Mouse (Mus musculus) CD8-positive naive resting alpha-beta T cell, adult 2 months (primary cell): Measurements from ENCODE around the gene Ythdf1.

Experiments used
- DNase-seq, 2 experiments: peaks; one replicate each; pipeline ENCODE4 v3.0.0; 2022; ENCODE audit warnings: low read depth in 2 of 2, low spot score in 2 of 2

Gene Ythdf1

GRCm38 (mm10) chr2:180920810-180921400, at the start of gene Ythdf1:
Gene Ythdf1, minus strand, starts transcription at chr2:180920949.
- DNase-seq = peak; percentile 99

- DNase-seq = peak; percentile 77 to 83
Measured at GRCm38 (mm10) chr2:180967010-180967763, 46.4 kb upstream of the Ythdf1 start, which contains the start of gene Arfgap1. Gene Arfgap1, plus strand, starts transcription at chr2:180967225.

GRCm38 (mm10) chr2:180966092-180966882, 45.5 kb upstream of the Ythdf1 start:
- peak in 1 of 2 experiments; percentile 17 for DNase-seq

GRCm38 (mm10) chr2:180963956-180964355, 43.2 kb upstream of the Ythdf1 start:
- DNase-seq = peak; percentile 59 to 73

GRCm38 (mm10) chr2:180962616-180963308, 42.0 kb upstream of the Ythdf1 start:
- DNase-seq = no peak

GRCm38 (mm10) chr2:180960187-180960586, 39.4 kb upstream of the Ythdf1 start:
- no peak for DNase-seq

- no peak for DNase-seq
Measured at GRCm38 (mm10) chr2:180959605-180960004, 38.9 kb upstream of the Ythdf1 start.

- DNase-seq = no peak
Measured at GRCm38 (mm10) chr2:180954061-180955047, 33.6 kb upstream of the Ythdf1 start, which contains the start of gene Nkain4. Gene Nkain4, minus strand, starts transcription at chr2:180954699.

GRCm38 (mm10) chr2:180953638-180954037, 32.9 kb upstream of the Ythdf1 start:
- no peak for DNase-seq

- no peak for DNase-seq
Measured at GRCm38 (mm10) chr2:180952731-180953171, 32.0 kb upstream of the Ythdf1 start.

GRCm38 (mm10) chr2:180949947-180950346, 29.2 kb upstream of the Ythdf1 start:
- no peak for DNase-seq

GRCm38 (mm10) chr2:180941869-180942268, 21.1 kb upstream of the Ythdf1 start:
- DNase-seq = no peak

- no peak for DNase-seq
Measured at GRCm38 (mm10) chr2:180940187-180940586, 19.4 kb upstream of the Ythdf1 start.

- DNase-seq = no peak
Measured at GRCm38 (mm10) chr2:180932418-180932817, 11.7 kb upstream of the Ythdf1 start.

GRCm38 (mm10) chr2:180928723-180929122, 8.0 kb upstream of the Ythdf1 start, which contains the start of gene Birc7:
Gene Birc7, plus strand, starts transcription at chr2:180929023.
- no peak for DNase-seq

- DNase-seq = peak; percentile 58 to 60
Measured at GRCm38 (mm10) chr2:180925176-180925575, 4.4 kb upstream of the Ythdf1 start.

GRCm38 (mm10) chr2:180922739-180923138, 2.0 kb upstream of the Ythdf1 start:
- DNase-seq = no peak

- DNase-seq = peak; percentile 3 to 6
Measured at GRCm38 (mm10) chr2:180919913-180920809, 588 bp downstream of the Ythdf1 start.
